Mouse (Mus musculus) thymus, postnatal 36 days (tissue): ENCODE data around the gene Fbxl18.

ENCODE experiments used
- DNase-seq, 2 experiments: peaks; one replicate each; pipeline ENCODE4 v3.0.0; 2022; ENCODE audit warnings: mixed read lengths in 2 of 2

The Fbxl18 gene

GRCm38 (mm10) chr5:142820276-142821265 is 74.7 kb downstream of the Fbxl18 start:
- DNase-seq, result no peak

DNA sequence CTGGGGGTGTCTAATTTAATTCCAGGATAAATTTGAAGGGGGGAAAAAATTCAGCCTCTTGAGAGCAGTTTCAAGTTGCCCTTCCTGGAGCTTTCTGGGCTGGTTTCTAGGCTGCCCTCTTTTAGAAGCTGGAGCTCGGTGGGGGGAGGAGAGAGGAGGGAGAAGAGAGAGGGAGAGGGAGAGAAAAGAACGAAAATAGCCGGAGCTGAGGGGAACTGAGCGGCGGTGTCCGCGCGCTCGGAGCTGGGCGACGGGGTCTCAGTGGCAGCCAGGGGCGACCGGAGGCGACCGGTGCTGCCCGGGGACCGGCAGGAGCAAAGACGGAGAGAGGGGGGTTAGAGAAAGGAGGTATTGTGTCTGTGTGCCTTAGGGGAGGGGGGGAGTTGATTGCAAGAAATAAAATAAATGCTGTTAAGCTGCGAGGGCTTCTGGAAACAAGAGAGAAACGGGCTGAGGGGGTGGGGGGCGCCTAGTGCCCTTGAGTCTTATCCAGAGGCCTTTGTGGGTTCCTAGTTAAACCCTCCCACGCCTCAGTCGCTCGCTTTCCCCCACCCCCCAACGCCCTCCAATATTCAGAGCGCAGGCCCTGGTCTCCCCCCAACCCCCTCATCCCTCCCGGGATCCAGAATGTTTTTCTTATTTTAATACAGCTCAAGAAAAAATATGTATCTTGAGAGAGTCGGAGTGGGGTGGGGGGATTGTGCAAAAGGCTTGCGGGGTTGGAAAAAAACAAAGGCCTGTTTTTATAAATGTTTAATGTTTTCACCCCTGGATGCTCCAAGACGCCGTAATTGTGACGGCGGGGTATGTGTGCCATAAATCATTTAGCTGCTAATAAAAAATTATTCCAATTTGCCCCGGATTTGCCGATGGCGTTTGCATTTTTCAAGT is 75.6 kb downstream of the Fbxl18 start:
- no peak for DNase-seq

- no peak for DNase-seq
Measured at GRCm38 (mm10) chr5:142818435-142819360, 76.5 kb downstream of the Fbxl18 start.

DNA sequence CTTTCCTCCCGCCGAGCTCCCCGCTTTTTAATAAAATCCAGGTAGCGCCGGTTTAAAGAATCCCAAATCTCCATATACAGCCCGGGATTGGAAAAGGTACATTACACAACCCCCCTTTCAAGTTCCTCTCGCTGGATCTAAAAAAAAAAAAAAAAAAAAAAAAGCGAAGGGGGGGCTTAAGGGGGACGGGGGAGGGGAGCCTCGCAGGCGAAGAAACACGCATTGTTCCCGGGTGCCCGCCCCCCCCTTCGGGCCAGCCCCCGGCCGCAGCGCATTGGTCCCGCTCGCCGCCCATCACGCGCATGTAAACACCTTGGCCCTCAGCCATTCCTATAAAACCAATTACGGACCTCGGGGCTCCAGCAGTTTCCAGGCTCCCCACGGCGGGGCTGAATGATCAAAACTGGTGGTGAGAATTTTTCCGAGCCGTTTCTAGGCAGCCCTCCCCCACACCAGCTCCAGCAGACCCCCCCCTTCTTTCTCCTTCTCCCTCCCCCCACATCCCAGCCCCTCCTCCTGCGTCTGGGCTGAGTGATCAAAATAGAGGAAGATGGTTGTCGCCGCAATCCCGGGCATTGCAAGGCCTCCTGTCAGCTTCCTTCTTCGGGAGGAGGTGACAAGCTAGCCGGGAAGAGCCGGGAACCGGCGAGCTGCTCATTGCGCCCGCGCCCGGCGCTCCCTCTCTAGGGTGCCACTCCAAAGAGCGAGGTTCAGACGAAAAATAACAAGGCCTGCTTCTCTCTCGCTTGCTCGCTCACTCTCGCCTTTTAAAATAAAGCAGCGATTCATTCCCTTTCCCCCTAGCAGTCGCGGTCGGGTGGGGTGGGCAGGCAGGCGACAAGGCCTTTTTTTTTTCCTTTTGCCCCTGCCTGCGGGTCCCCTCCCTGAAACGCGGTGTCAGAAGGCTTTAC is 77.4 kb downstream of the Fbxl18 start, which contains the start of gene Tnrc18:
TSS of gene Tnrc18 (minus strand) at position 139 of the 911 bp plus-strand sequence.
- DNase-seq, result peak; percentile 59 to 61
